ENCODE assay signal across 24 mouse cellular contexts in genomic region chr10:60877075-60877474, GRCm38 (mm10). TPM values are rescaled to one million over a fixed set of nuclear protein-coding genes. Genes with fewer than 3 reads are reported as not detected.
DNase-seq lines count a peak whose midpoint lies in the region; ATAC-seq and TF ChIP-seq lines count a peak whose summit lies in the region.
"Had no signal": no experiment of that assay in that cellular context is flagged by ENCODE, and none has a peak within 500 bp of the region (broad histone marks: within the 10 kb centered on the region; RNA-seq: fewer than 3 reads in every experiment).

No protein-coding gene starts in this region.

- no peaks in the 10 kb centered on the region for H3K4me1 ChIP-seq in liver, postnatal 0 days (ENCODE audit: insufficient read depth)
- H3K4me1 ChIP-seq: embryonic facial prominence, embryonic 12.5 days; embryonic facial prominence, embryonic 15.5 days; forebrain, embryonic 12.5 days; forebrain, embryonic 15.5 days; heart, embryonic 12.5 days; heart, embryonic 15.5 days; hindbrain, embryonic 12.5 days; hindbrain, embryonic 15.5 days had no signal

- no peaks in the 10 kb centered on the region for H3K9me3 ChIP-seq in liver, postnatal 0 days (ENCODE audit: low read length)
- H3K9me3 ChIP-seq: embryonic facial prominence, embryonic 12.5 days; embryonic facial prominence, embryonic 15.5 days; forebrain, embryonic 15.5 days; heart, embryonic 15.5 days; hindbrain, embryonic 12.5 days; hindbrain, embryonic 15.5 days had no signal

- H3K79me2 ChIP-seq in myocyte (ENCODE audit: control insufficient read depth, insufficient read depth) = no peaks in the 10 kb centered on the region

- TF ChIP-seq EP300 in liver, postnatal 0 days (IDR thresholded peaks at IDR 0.05; ENCODE audit: low read depth) = no peak

- H3K27ac ChIP-seq in liver, postnatal 0 days (ENCODE audit: low read depth) = no peak overlapping the region
- H3K27ac ChIP-seq: embryonic facial prominence, embryonic 12.5 days; embryonic facial prominence, embryonic 15.5 days; forebrain, embryonic 12.5 days; forebrain, embryonic 15.5 days; heart, embryonic 15.5 days; hindbrain, embryonic 12.5 days; hindbrain, embryonic 15.5 days had no signal

- H3K4me3 ChIP-seq in myocyte = no peak overlapping the region
- no peak overlapping the region for H3K4me3 ChIP-seq in liver, postnatal 0 days (ENCODE audit: low read depth, low read length)
- H3K4me3 ChIP-seq: embryonic facial prominence, embryonic 12.5 days; embryonic facial prominence, embryonic 15.5 days; forebrain, embryonic 12.5 days; forebrain, embryonic 15.5 days; heart, embryonic 12.5 days; heart, embryonic 15.5 days; hindbrain, embryonic 12.5 days; hindbrain, embryonic 15.5 days had no signal

- no peak for TF ChIP-seq CTCF in liver, postnatal 0 days (IDR thresholded peaks at IDR 0.05; ENCODE audit: low read depth)

- TF ChIP-seq POLR2A in myocyte (IDR thresholded peaks at IDR 0.05; ENCODE audit: insufficient read length, low read depth) = no peak

- H3K4me2 ChIP-seq in myocyte (ENCODE audit: low read depth) = peak overlapping the region; percentile 10
- no peak overlapping the region for H3K4me2 ChIP-seq in liver, postnatal 0 days (ENCODE audit: low read depth, low read length)
- H3K4me2 ChIP-seq: embryonic facial prominence, embryonic 12.5 days; embryonic facial prominence, embryonic 15.5 days; forebrain, embryonic 12.5 days; forebrain, embryonic 15.5 days; heart, embryonic 12.5 days; heart, embryonic 15.5 days; hindbrain, embryonic 12.5 days; hindbrain, embryonic 15.5 days had no signal

- no peak overlapping the region for H3ac ChIP-seq in myocyte (ENCODE audit: control insufficient read depth, insufficient read length)

- no peak overlapping the region for H3K9ac ChIP-seq in liver, postnatal 0 days (replicated peaks)
- H3K9ac ChIP-seq: embryonic facial prominence, embryonic 12.5 days; embryonic facial prominence, embryonic 15.5 days; forebrain, embryonic 12.5 days; forebrain, embryonic 15.5 days; heart, embryonic 12.5 days; heart, embryonic 15.5 days; hindbrain, embryonic 12.5 days; hindbrain, embryonic 15.5 days had no signal

- ATAC-seq in liver, postnatal 0 days = no peak
- ATAC-seq: forebrain, embryonic 15.5 days; intestine, postnatal 0 days had no signal

- WGBS in liver, postnatal 0 days (ENCODE audit: insufficient replicate concordance) = 85% methylated on average over 5 of the region's 5 CpGs

- no peaks in the 10 kb centered on the region for H3K36me3 ChIP-seq in myocyte (ENCODE audit: control insufficient read depth, insufficient read depth)
- H3K36me3 ChIP-seq in liver, postnatal 0 days (replicated peaks; ENCODE audit: insufficient read depth, low read length) = no peaks in the 10 kb centered on the region
- H3K36me3 ChIP-seq: embryonic facial prominence, embryonic 12.5 days; embryonic facial prominence, embryonic 15.5 days; forebrain, embryonic 12.5 days; forebrain, embryonic 15.5 days; heart, embryonic 12.5 days; heart, embryonic 15.5 days; hindbrain, embryonic 12.5 days; hindbrain, embryonic 15.5 days had no signal

- DNase-seq in 3134 (ENCODE audit: extremely low read depth, insufficient read length, low spot score) (peak; percentile 61), 3T3-L1 (ENCODE audit: low read depth, low spot score) (peak; percentile 40), MN1 (ENCODE audit: low spot score) (peak; percentile 25)
- no peak for DNase-seq in cerebellum, adult 18-20 months
- DNase-seq in liver, postnatal 0 days = no peak
- DNase-seq: adrenal gland, adult 2 months; adrenal gland, postnatal 25 days; cerebellum, adult 11-12 months; cerebellum, adult 9-10 months; cerebellum, postnatal 14 days; gastrocnemius, postnatal 25 days; heart, adult 18-20 months; heart, postnatal 10 days; heart, postnatal 36 days had no signal

- no peaks in the 10 kb centered on the region for H3K27me3 ChIP-seq in myocyte (ENCODE audit: control insufficient read depth, insufficient read depth, insufficient read length)
- H3K27me3 ChIP-seq in liver, postnatal 0 days (ENCODE audit: insufficient read depth, low read length) = no peaks in the 10 kb centered on the region
- H3K27me3 ChIP-seq: embryonic facial prominence, embryonic 12.5 days; embryonic facial prominence, embryonic 15.5 days; forebrain, embryonic 12.5 days; forebrain, embryonic 15.5 days; heart, embryonic 15.5 days; hindbrain, embryonic 15.5 days had no signal

TF ChIP-seq in myocyte, 11 proteins besides CTCF, POLR2A, EP300 and RAD21:
- TF ChIP-seq TCF12 (IDR thresholded peaks at IDR 0.05; ENCODE audit: insufficient read depth, poor library complexity, severe bottlenecking) (no peak), MYOD1 (IDR thresholded peaks at IDR 0.05; ENCODE audit: control insufficient read depth in 1 of 3, insufficient read length in 2 of 3, low read depth in 2 of 3) (no peak)

RNA-seq across cellular contexts. Expression of gene Unc5b, which starts 45.7 kb away (rescaled TPM):
- 91.9 TPM for polyA plus RNA-seq in myocyte (2012; fragmentation: generic; extraction: Trizol)
- polyA plus RNA-seq in liver, postnatal 0 days (2015; fragmentation: Nextera tagmentation; extraction: Ambion mirVana) = 0.39 and 0.40 TPM in 2 replicates

Comparison
In these comparisons a context has a peak if more than half of its experiments do, and no peak if none do; other contexts are left out.
1. DNase-seq: peak in 3134 (single experiment), 3T3-L1 (single experiment) and MN1 (single experiment); none in cerebellum, adult 18-20 months (0 of 2) and liver, postnatal 0 days (single experiment).
2. RNA of gene Unc5b, which starts 45.7 kb away (polyA plus RNA-seq): 91.9 TPM in myocyte (single experiment); 0.39 to 0.40 TPM in liver, postnatal 0 days; every median in the first group is over 10 times any median in the second.